Mouse (Mus musculus) MEL (cell line): ENCODE data around the gene Actn2.

ENCODE experiments used
- EP300 ChIP-seq, 2 experiments: IDR thresholded peaks; 2 replicates each; pipeline ENCODE4 v1.6.1; 2011; ENCODE audit warnings: improper control_type of control experiment in 2 of 2, low read length in 2 of 2, low read depth in 1 of 2, mild to moderate bottlenecking in 1 of 2
- ETS1 ChIP-seq: IDR thresholded peaks from 2 replicates; pipeline ENCODE4 v1.6.1; 2012; ENCODE audit warnings: low read depth, mild to moderate bottlenecking, inconsistent platforms, low read length, improper control_type of control experiment, moderate library complexity
- MAZ ChIP-seq: IDR thresholded peaks from 2 replicates; pipeline ENCODE4 v1.6.1; 2012; ENCODE audit warnings: low read depth, mild to moderate bottlenecking, inconsistent platforms, low read length, improper control_type of control experiment
- NELFE ChIP-seq: IDR thresholded peaks from 2 replicates; pipeline ENCODE4 v1.6.1; 2011; ENCODE audit warnings: low read depth, low read length, improper control_type of control experiment
- POLR2A ChIP-seq, 2 experiments: IDR thresholded peaks; 2 replicates each; pipeline ENCODE4 v1.6.1; 2011 to 2012; ENCODE audit warnings: low read length in 2 of 2, mild to moderate bottlenecking in 2 of 2, control low read depth in 1 of 2, improper control_type of control experiment in 1 of 2, low read depth in 1 of 2, moderate library complexity in 1 of 2; ENCODE audit not compliant: control insufficient read depth in 1 of 2, insufficient read depth in 1 of 2, poor library complexity in 1 of 2
- TAL1 ChIP-seq: IDR thresholded peaks from 2 replicates; pipeline ENCODE4 v1.6.1; 2012; ENCODE audit warnings: mild to moderate bottlenecking, inconsistent platforms, low read length, moderate library complexity, mixed read lengths
- ZKSCAN1 ChIP-seq: IDR thresholded peaks from 2 replicates; pipeline ENCODE4 v1.6.1; 2012; ENCODE audit warnings: low read depth, mild to moderate bottlenecking, inconsistent platforms, low read length, improper control_type of control experiment, moderate library complexity

GRCm38 (mm10) chr13:12255911-12256705, 84.5 kb downstream of the Actn2 start:
- TF ChIP-seq ETS1 (peak; percentile 44; the same call in 1 of the 2 replicates), NELFE (no peak), POLR2A (IDR thresholded peaks at IDR 0.05; ENCODE audit: control insufficient read depth in 1 of 2, insufficient read depth in 1 of 2, low read depth in 1 of 2, low read length in 2 of 2, poor library complexity in 1 of 2) (no peak), EP300 (IDR thresholded peaks at IDR 0.05; ENCODE audit: low read depth in 1 of 2, low read length in 2 of 2) (peak in 1 of 2 experiments; percentile 23; a peak in 1 of 4 replicates), MAZ (no peak), ZKSCAN1 (no peak), TAL1 (no peak)
